Mouse (Mus musculus): ENCODE results near the gene Acp7. TPM values are rescaled to one million over a fixed set of nuclear protein-coding genes. Genes with fewer than 3 reads are reported as not detected.

Acp7 gene
- total and polyA plus RNA-seq, 3 experiments = 0.11 TPM; not detected in 2

GRCm38 (mm10) chr7:28579826-28580225 is 51.3 kb downstream of the Acp7 start:
- Histone ChIP-seq H3K4me1 (ENCODE audit: insufficient read depth, low read depth, low read length) (peaks cover 99% of the 10 kb centered on the region), H3K36me3 (replicated peaks) (peaks cover 71% of the 10 kb centered on the region), H3K9me3 (replicated peaks) (no peaks in the 10 kb centered on the region), H3K27me3 (ENCODE audit: insufficient read depth, low read length) (no peaks in the 10 kb centered on the region), H3K4me3 (ENCODE audit: low read depth, low read length) (peak overlapping the region; percentile 24; the same call in 1 of the 2 replicates)
- no peak for ATAC-seq (ENCODE audit: extremely low read depth, insufficient number of reproducible peaks, low FRiP score, poor library complexity, severe bottlenecking)
- no peak for TF ChIP-seq CTCF (IDR thresholded peaks at IDR 0.05; ENCODE audit: low read depth, low read length)
- TF ChIP-seq POLR2AphosphoS5 (IDR thresholded peaks at IDR 0.05; ENCODE audit: insufficient replicate concordance, low read depth, low read length) = no peak
- TF ChIP-seq TAL1 (conservative IDR thresholded peaks at IDR 0.05; ENCODE audit: low read depth, low read length) = no peak
- no peak for TF ChIP-seq GATA1 (IDR thresholded peaks at IDR 0.05; ENCODE audit: borderline replicate concordance, low read length)
- no peak for TF ChIP-seq GATA2 (IDR thresholded peaks at IDR 0.05; ENCODE audit: borderline replicate concordance, low read depth, low read length)
- no peak for DNase-seq (ENCODE audit: low spot score)

- Histone ChIP-seq H3K4me1 (ENCODE audit: insufficient read depth, low read depth, low read length) (peaks cover 99% of the 10 kb centered on the region), H3K36me3 (replicated peaks) (peaks cover 73% of the 10 kb centered on the region), H3K27me3 (ENCODE audit: insufficient read depth, low read length) (no peaks in the 10 kb centered on the region), H3K4me3 (ENCODE audit: low read depth, low read length) (peak overlapping the region; percentile 8; the same call in 1 of the 2 replicates), H3K9me3 (replicated peaks) (no peaks in the 10 kb centered on the region)
- no peak for DNase-seq (ENCODE audit: low spot score)
- no peak for ATAC-seq (ENCODE audit: extremely low read depth, insufficient number of reproducible peaks, low FRiP score, poor library complexity, severe bottlenecking)
- no peak for TF ChIP-seq GATA1 (IDR thresholded peaks at IDR 0.05; ENCODE audit: borderline replicate concordance, low read length)
Measured at GRCm38 (mm10) chr7:28578543-28579053, 52.5 kb downstream of the Acp7 start.

- TF ChIP-seq POLR2AphosphoS5 (IDR thresholded peaks at IDR 0.05; ENCODE audit: insufficient replicate concordance, low read depth, low read length) = no peak
- no peak for TF ChIP-seq CTCF (IDR thresholded peaks at IDR 0.05; ENCODE audit: low read depth, low read length)
- peaks cover 99% of the 10 kb centered on the region for H3K4me1 ChIP-seq (ENCODE audit: insufficient read depth, low read depth, low read length)
- ATAC-seq (ENCODE audit: extremely low read depth, insufficient number of reproducible peaks, low FRiP score, poor library complexity, severe bottlenecking) = no peak
Measured at GRCm38 (mm10) chr7:28577826-28578542, 53.1 kb downstream of the Acp7 start.

GRCm38 (mm10) chr7:28576271-28576914 is 54.7 kb downstream of the Acp7 start:
- H3K4me1 ChIP-seq (ENCODE audit: insufficient read depth, low read depth, low read length) = peaks cover 98% of the 10 kb centered on the region
- DNase-seq (ENCODE audit: low spot score) = peak; percentile 63

More at GRCm38 (mm10) chr7:28577826-28578542, 53.1 kb downstream of the Acp7 start:
- Histone ChIP-seq H3K9me3 (replicated peaks) (no peaks in the 10 kb centered on the region), H3K4me3 (ENCODE audit: low read depth, low read length) (peak overlapping the region; percentile 8; the same call in 1 of the 2 replicates), H3K27me3 (ENCODE audit: insufficient read depth, low read length) (no peaks in the 10 kb centered on the region), H3K36me3 (replicated peaks) (peaks cover 79% of the 10 kb centered on the region)
- DNase-seq (ENCODE audit: low spot score) = no peak

GRCm38 (mm10) chr7:28575597-28575996 is 55.5 kb downstream of the Acp7 start:
- Histone ChIP-seq H3K27me3 (ENCODE audit: insufficient read depth, low read length) (no peaks in the 10 kb centered on the region), H3K4me3 (ENCODE audit: low read depth, low read length) (no peak overlapping the region; the same call in 1 of the 2 replicates), H3K36me3 (replicated peaks) (peaks cover 93% of the 10 kb centered on the region), H3K4me1 (ENCODE audit: insufficient read depth, low read depth, low read length) (peaks cover 97% of the 10 kb centered on the region), H3K9me3 (replicated peaks) (no peaks in the 10 kb centered on the region)
- no peak for TF ChIP-seq CTCF (IDR thresholded peaks at IDR 0.05; ENCODE audit: low read depth, low read length)
- TF ChIP-seq GATA2 (IDR thresholded peaks at IDR 0.05; ENCODE audit: borderline replicate concordance, low read depth, low read length) = no peak
- TF ChIP-seq GATA1 (IDR thresholded peaks at IDR 0.05; ENCODE audit: borderline replicate concordance, low read length) = no peak
- no peak for TF ChIP-seq POLR2AphosphoS5 (IDR thresholded peaks at IDR 0.05; ENCODE audit: insufficient replicate concordance, low read depth, low read length)
- TF ChIP-seq TAL1 (conservative IDR thresholded peaks at IDR 0.05; ENCODE audit: low read depth, low read length) = no peak
- DNase-seq (ENCODE audit: low spot score) (no peak), ATAC-seq (ENCODE audit: extremely low read depth, insufficient number of reproducible peaks, low FRiP score, poor library complexity, severe bottlenecking) (no peak)

More at GRCm38 (mm10) chr7:28576271-28576914, 54.7 kb downstream of the Acp7 start:
- Histone ChIP-seq H3K27me3 (ENCODE audit: insufficient read depth, low read length) (no peaks in the 10 kb centered on the region), H3K9me3 (replicated peaks) (no peaks in the 10 kb centered on the region), H3K4me3 (ENCODE audit: low read depth, low read length) (peak overlapping the region; percentile 58; the same call in 1 of the 2 replicates), H3K36me3 (replicated peaks) (peaks cover 93% of the 10 kb centered on the region)
- peak; percentile 15; the same call in 1 of the 2 replicates for ATAC-seq (ENCODE audit: extremely low read depth, insufficient number of reproducible peaks, low FRiP score, poor library complexity, severe bottlenecking)
- no peak for TF ChIP-seq GATA1 (IDR thresholded peaks at IDR 0.05; ENCODE audit: borderline replicate concordance, low read length)
- TF ChIP-seq POLR2AphosphoS5 (IDR thresholded peaks at IDR 0.05; ENCODE audit: insufficient replicate concordance, low read depth, low read length) = no peak
- TF ChIP-seq TAL1 (conservative IDR thresholded peaks at IDR 0.05; ENCODE audit: low read depth, low read length) = no peak
- no peak for TF ChIP-seq CTCF (IDR thresholded peaks at IDR 0.05; ENCODE audit: low read depth, low read length)
- no peak for TF ChIP-seq GATA2 (IDR thresholded peaks at IDR 0.05; ENCODE audit: borderline replicate concordance, low read depth, low read length)

- no peaks in the 10 kb centered on the region for H3K9me3 ChIP-seq (replicated peaks)
- peaks cover 88% of the 10 kb centered on the region for H3K4me1 ChIP-seq (ENCODE audit: insufficient read depth, low read depth, low read length)
- no peak for DNase-seq (ENCODE audit: low spot score)
- no peaks in the 10 kb centered on the region for H3K27me3 ChIP-seq (ENCODE audit: insufficient read depth, low read length)
- H3K36me3 ChIP-seq (replicated peaks) = peaks cover 94% of the 10 kb centered on the region
- no peak overlapping the region for H3K4me3 ChIP-seq (ENCODE audit: low read depth, low read length)
- no peak for ATAC-seq (ENCODE audit: extremely low read depth, insufficient number of reproducible peaks, low FRiP score, poor library complexity, severe bottlenecking)
- no peak for TF ChIP-seq POLR2AphosphoS5 (IDR thresholded peaks at IDR 0.05; ENCODE audit: insufficient replicate concordance, low read depth, low read length)
- no peak for TF ChIP-seq GATA2 (IDR thresholded peaks at IDR 0.05; ENCODE audit: borderline replicate concordance, low read depth, low read length)
- no peak for TF ChIP-seq GATA1 (IDR thresholded peaks at IDR 0.05; ENCODE audit: borderline replicate concordance, low read length)
- no peak for TF ChIP-seq CTCF (IDR thresholded peaks at IDR 0.05; ENCODE audit: low read depth, low read length)
- TF ChIP-seq TAL1 (conservative IDR thresholded peaks at IDR 0.05; ENCODE audit: low read depth, low read length) = no peak
Measured at GRCm38 (mm10) chr7:28573236-28573635, 57.9 kb downstream of the Acp7 start.

All from G1E (cell line).